Mouse (Mus musculus) testis, adult 2 months (tissue): ENCODE measurements around the gene Gnai2.

Experiments used
- CTCF ChIP-seq: fragments of 200-500 bp; IDR thresholded peaks from 2 replicates; pipeline ENCODE4 v1.5.1; 2012; ENCODE audit warnings: low read depth, mild to moderate bottlenecking, inconsistent platforms, low read length, moderate library complexity; ENCODE audit not compliant: control insufficient read depth, insufficient read depth, insufficient replicate concordance
- POLR2A ChIP-seq: fragments of 200-500 bp; IDR thresholded peaks from 2 replicates; pipeline ENCODE4 v1.6.1; 2012; ENCODE audit warnings: low read depth, mild to moderate bottlenecking, inconsistent platforms, low read length, moderate library complexity; ENCODE audit not compliant: control insufficient read depth

DNA sequence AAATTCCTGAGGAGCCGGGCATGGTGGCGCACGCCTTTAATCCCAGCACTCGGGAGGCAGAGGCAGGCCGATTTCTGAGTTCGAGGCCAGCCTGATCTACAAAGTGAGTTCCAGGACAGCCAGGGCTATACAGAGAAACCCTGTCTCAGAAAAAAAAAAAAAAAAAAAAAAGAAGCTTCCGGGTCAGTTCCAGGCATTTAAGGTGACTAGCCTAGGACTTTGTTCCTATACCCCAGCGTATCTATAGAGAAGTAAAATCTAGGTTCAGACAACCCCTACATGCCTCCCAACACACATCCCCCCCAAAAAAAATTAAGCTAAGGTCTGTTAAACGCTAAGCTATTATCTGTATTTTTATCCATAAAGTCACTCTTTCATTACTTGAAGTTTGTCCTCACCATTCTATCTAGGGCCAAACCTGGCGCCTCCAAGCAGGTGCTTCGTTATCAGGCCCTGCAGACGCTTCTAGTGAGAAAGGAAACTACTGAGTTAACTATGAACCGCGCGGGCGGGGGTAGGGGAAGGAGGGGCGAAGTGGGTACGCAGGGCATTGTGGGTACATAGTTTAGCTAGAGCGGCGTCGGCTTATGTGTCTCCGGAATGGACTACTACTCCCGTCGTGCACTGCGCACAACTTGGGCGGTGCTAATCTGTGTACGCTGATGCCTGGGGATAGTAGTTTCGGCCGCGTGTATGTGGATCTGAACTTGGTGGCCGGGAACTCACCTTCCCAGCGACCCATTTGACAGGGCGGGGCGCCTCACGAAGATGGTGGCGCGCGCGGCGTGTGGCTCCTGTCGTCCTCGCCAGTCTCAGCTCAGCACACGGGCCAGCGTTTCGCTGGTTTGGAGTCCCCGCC is 48.0 kb downstream of the Gnai2 start, which contains the start of gene Ifrd2:
- TF ChIP-seq CTCF (no peak), POLR2A (peak; percentile 44)
